8 mouse cellular contexts compared by ENCODE assay signal in genomic region chr10:62865167-62866034, GRCm38 (mm10). TPM values are rescaled to one million over a fixed set of nuclear protein-coding genes. Genes with fewer than 3 reads are reported as not detected.
DNase-seq lines count a peak whose midpoint lies in the region; ATAC-seq and TF ChIP-seq lines count a peak whose summit lies in the region.

No protein-coding gene starts in this region.

- H3K9me3 ChIP-seq in hindbrain, postnatal 0 days (ENCODE audit: low read length), result no peaks in the 10 kb centered on the region

- TF ChIP-seq CTCF in hindbrain, postnatal 0 days (IDR thresholded peaks at IDR 0.05; ENCODE audit: low read depth), result no peak; the same call in 1 of the 2 replicates

- DNase-seq in adipocyte (ENCODE audit: low spot score), result peak; percentile 33
- peak; percentile 30 to 45 for DNase-seq in gastrocnemius, adult 8-10 months (ENCODE audit: low spot score in 2 of 2)
- peak; percentile 95 for DNase-seq in hindbrain, postnatal 0 days (ENCODE audit: low spot score)
- peak; percentile 72 to 83 for DNase-seq in left cerebral cortex, adult 18-20 months (ENCODE audit: low spot score in 2 of 2)
- DNase-seq in lung, postnatal 36 days, result peak; percentile 65
- peak; percentile 56 for DNase-seq in retina, postnatal 7 days (ENCODE audit: low read depth, low spot score)
- DNase-seq in urinary bladder, postnatal 14 days (ENCODE audit: low spot score), result peak; percentile 63

- H3K4me1 ChIP-seq in hindbrain, postnatal 0 days (ENCODE audit: insufficient read depth, low read length), result peaks cover 17% of the 10 kb centered on the region

- H3K27me3 ChIP-seq in hindbrain, postnatal 0 days (ENCODE audit: insufficient read depth, low read length), result no peaks in the 10 kb centered on the region

- no peaks in the 10 kb centered on the region for H3K36me3 ChIP-seq in hindbrain, postnatal 0 days (ENCODE audit: insufficient read depth, low read length)

- WGBS in hindbrain, postnatal 0 days, result under 1% methylated on average over 28 of the region's 28 CpGs

- peak overlapping the region; percentile 85 for H3K4me2 ChIP-seq in hindbrain, postnatal 0 days (ENCODE audit: low read depth, low read length)

- peak overlapping the region; percentile 55 for H3K4me3 ChIP-seq in hindbrain, postnatal 0 days (ENCODE audit: low read length)

- ATAC-seq in common myeloid progenitor, adult 5-6 weeks (replicated peaks; ENCODE audit: low read depth, poor library complexity, severe bottlenecking), result peak; percentile 90
- peak; percentile 96 for ATAC-seq in hindbrain, postnatal 0 days

- H3K27ac ChIP-seq in hindbrain, postnatal 0 days, result peak overlapping the region; percentile 97

- H3K9ac ChIP-seq in hindbrain, postnatal 0 days (replicated peaks; ENCODE audit: low read length), result peak overlapping the region; percentile 85

RNA-seq across cellular contexts. Expression of gene Tet1, which starts 43.4 kb away (rescaled TPM):
- 16.6 and 20.7 TPM in 2 replicates for total RNA-seq in common myeloid progenitor, adult 5-6 weeks (2017)
- 1 to 10 TPM; 1.6 to 3.1 (median 1.7) TPM for total RNA-seq in gastrocnemius, adult 8-10 months (2022)
- total RNA-seq in hindbrain, postnatal 0 days (2014; rRNA removed), result 32.8 and 39.5 TPM in 2 replicates
- polyA plus RNA-seq in hindbrain, postnatal 0 days (2015; fragmentation: Nextera tagmentation; extraction: Ambion mirVana), result 30.3 and 32.2 TPM in 2 replicates
- total RNA-seq in left cerebral cortex, adult 18-20 months (2021), result 10 to 100 TPM; 12.1 to 12.6 TPM

RNA-seq across cellular contexts. Expression of gene Slc25a16, which starts 55.0 kb away (rescaled TPM):
- total RNA-seq in common myeloid progenitor, adult 5-6 weeks (2017), result 18.1 and 20.7 TPM in 2 replicates
- 10 to 100 TPM; 18.1 to 24.1 (median 22.0) TPM for total RNA-seq in gastrocnemius, adult 8-10 months (2022)
- total RNA-seq in hindbrain, postnatal 0 days (2014; rRNA removed), result 15.7 and 23.1 TPM in 2 replicates
- 13.7 and 15.4 TPM in 2 replicates for polyA plus RNA-seq in hindbrain, postnatal 0 days (2015; fragmentation: Nextera tagmentation; extraction: Ambion mirVana)
- 10 to 100 TPM; 38.5 to 41.5 TPM for total RNA-seq in left cerebral cortex, adult 18-20 months (2021)

Comparison
In these comparisons a context has a peak if more than half of its experiments do, and no peak if none do; other contexts are left out.
1. Peak in every context shown above with its lines: DNase-seq, ATAC-seq, H3K4me3 ChIP-seq and H3K27ac ChIP-seq.
2. DNase-seq: peak in every context shown above with its lines; median percentile 95 in hindbrain, postnatal 0 days; 78 in left cerebral cortex, adult 18-20 months; 65 in lung, postnatal 36 days; 63 in urinary bladder, postnatal 14 days; 56 in retina, postnatal 7 days; 38 in gastrocnemius, adult 8-10 months; 33 in adipocyte.